Mouse (Mus musculus): ENCODE measurements around the gene Bglap3. TPM values are rescaled to one million over a fixed set of nuclear protein-coding genes. Genes with fewer than 3 reads are reported as not detected.

Gene Bglap3
- polyA plus RNA-seq, 1 experiment from 2014 or later: 0.10 TPM

- H3K27ac ChIP-seq (ENCODE audit: low read depth, low read length): no peak overlapping the region
- H3K4me1 ChIP-seq (ENCODE audit: control insufficient read depth, insufficient read depth, low read depth, low read length): peaks cover 6% of the 10 kb centered on the region
- no peaks in the 10 kb centered on the region for H3K27me3 ChIP-seq (replicated peaks; ENCODE audit: control insufficient read depth, insufficient read depth, low read length)
- H3K4me2 ChIP-seq (ENCODE audit: low read length): no peak overlapping the region
- H3K4me3 ChIP-seq (ENCODE audit: low read length): no peak overlapping the region
- no peak overlapping the region for H3K9ac ChIP-seq (ENCODE audit: low read depth, low read length)
- peaks cover 5% of the 10 kb centered on the region for H3K36me3 ChIP-seq (ENCODE audit: control insufficient read depth, insufficient read depth, low read length)
- H3K9me3 ChIP-seq (ENCODE audit: control insufficient read depth, low read length): no peaks in the 10 kb centered on the region
- no peak for ATAC-seq
- WGBS: 25% methylated on average over 2 of the region's 2 CpGs
Observed at GRCm38 (mm10) chr3:88331282-88331681, 41.3 kb downstream of the Bglap3 start.

DNA sequence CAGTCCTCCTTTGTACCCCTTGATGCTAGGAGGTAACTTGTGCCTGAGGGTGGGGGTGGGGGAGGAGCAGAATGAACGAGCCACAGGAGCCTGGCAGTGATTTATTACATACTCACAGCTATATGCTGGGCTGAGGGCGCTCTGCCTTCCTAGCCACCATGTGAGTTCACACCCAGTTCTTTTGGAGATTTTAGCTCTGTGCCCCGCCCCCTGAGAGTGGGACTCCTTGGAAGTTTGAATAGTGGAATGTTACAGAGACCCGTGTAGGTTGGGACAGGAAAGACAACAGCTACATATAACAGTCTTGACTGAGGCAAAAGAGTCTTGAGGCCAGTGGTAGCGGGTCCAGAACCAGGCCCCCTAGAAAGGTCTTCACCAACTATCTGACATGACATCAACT lies 43.6 kb downstream of the Bglap3 start:
- Histone ChIP-seq H3K4me2 (ENCODE audit: low read length) (no peak overlapping the region), H3K27ac (ENCODE audit: low read depth, low read length) (no peak overlapping the region), H3K9ac (ENCODE audit: low read depth, low read length) (no peak overlapping the region), H3K27me3 (replicated peaks; ENCODE audit: control insufficient read depth, insufficient read depth, low read length) (no peaks in the 10 kb centered on the region), H3K36me3 (ENCODE audit: control insufficient read depth, insufficient read depth, low read length) (peaks cover 5% of the 10 kb centered on the region), H3K4me3 (ENCODE audit: low read length) (no peak overlapping the region), H3K9me3 (ENCODE audit: control insufficient read depth, low read length) (no peaks in the 10 kb centered on the region), H3K4me1 (ENCODE audit: control insufficient read depth, insufficient read depth, low read depth, low read length) (peaks cover 12% of the 10 kb centered on the region)
- WGBS: 75% methylated on average over 5 of the region's 5 CpGs
- no peak for ATAC-seq

DNA sequence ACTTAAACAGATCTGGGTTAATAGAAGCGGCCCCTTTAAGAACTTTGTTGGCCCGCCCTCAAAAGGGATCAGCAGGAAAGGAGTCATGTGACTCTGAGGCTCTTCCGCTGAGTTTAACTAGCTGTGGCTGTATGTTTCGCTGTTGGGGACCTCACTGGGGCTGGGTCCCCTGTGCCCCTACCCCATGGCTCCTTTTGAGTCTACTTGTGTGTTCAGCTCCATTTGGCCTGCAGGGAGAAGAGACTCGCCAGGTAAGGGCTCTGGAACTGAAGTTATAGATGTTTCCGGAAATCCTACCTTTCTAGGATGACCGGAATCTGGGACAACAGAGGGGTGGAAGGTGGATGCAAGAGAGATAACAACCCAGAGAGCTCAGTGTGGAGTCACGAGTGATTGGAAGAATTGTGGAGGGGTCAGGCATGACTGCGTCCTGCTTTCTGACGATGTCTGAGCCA lies 47.6 kb downstream of the Bglap3 start, which contains the start of gene Glmp:
Gene Glmp (plus strand): TSS at position 73 of the 455 bp plus-strand sequence.
- H3K36me3 ChIP-seq (ENCODE audit: control insufficient read depth, insufficient read depth, low read length): peaks cover 31% of the 10 kb centered on the region
- H3K27ac ChIP-seq (ENCODE audit: low read depth, low read length): peak within 1 kb of the TSS; percentile 48; the same call in 1 of the 2 replicates
- 2% methylated on average over 10 of the region's 10 CpGs for WGBS
- H3K4me1 ChIP-seq (ENCODE audit: control insufficient read depth, insufficient read depth, low read depth, low read length): peaks cover 12% of the 10 kb centered on the region
- peak within 1 kb of the TSS; percentile 85 for H3K4me3 ChIP-seq (ENCODE audit: low read length)
- H3K4me2 ChIP-seq (ENCODE audit: low read length): peak within 1 kb of the TSS; percentile 83
- H3K9ac ChIP-seq (ENCODE audit: low read depth, low read length): peak within 1 kb of the TSS; percentile 83
- no peaks in the 10 kb centered on the region for H3K27me3 ChIP-seq (replicated peaks; ENCODE audit: control insufficient read depth, insufficient read depth, low read length)
- ATAC-seq: peak; percentile 82
- no peaks in the 10 kb centered on the region for H3K9me3 ChIP-seq (ENCODE audit: control insufficient read depth, low read length)

Other genes starting within 250 kb of the Bglap3 start
- gene Mef2d, start 230.4 kb downstream of the Bglap3 start, polyA plus RNA-seq (2015; fragmentation: Nextera tagmentation; extraction: Ambion mirVana): 16.4 and 24.1 TPM in 2 replicates
- 0.52 and 0.99 TPM in 2 replicates for gene Rhbg, start 118.0 kb downstream of the Bglap3 start, polyA plus RNA-seq (2015; fragmentation: Nextera tagmentation; extraction: Ambion mirVana)
- not detected in 2 replicates for gene Gm38392, start 85.5 kb downstream of the Bglap3 start, polyA plus RNA-seq (2015; fragmentation: Nextera tagmentation; extraction: Ambion mirVana)
- 6.8 and 10.2 TPM in 2 replicates for gene Tsacc, start 75.7 kb downstream of the Bglap3 start, polyA plus RNA-seq (2015; fragmentation: Nextera tagmentation; extraction: Ambion mirVana)
- 444 and 454 TPM in 2 replicates for gene Cct3, start 75.6 kb downstream of the Bglap3 start, polyA plus RNA-seq (2015; fragmentation: Nextera tagmentation; extraction: Ambion mirVana)
- 127 and 136 TPM in 2 replicates for gene Glmp, start 47.7 kb downstream of the Bglap3 start, polyA plus RNA-seq (2015; fragmentation: Nextera tagmentation; extraction: Ambion mirVana)
- gene Tmem79, start 36.6 kb downstream of the Bglap3 start, polyA plus RNA-seq (2015; fragmentation: Nextera tagmentation; extraction: Ambion mirVana): 1.3 TPM in 2 replicates
- 49.7 and 61.5 TPM in 2 replicates for gene Smg5, start 36.5 kb downstream of the Bglap3 start, polyA plus RNA-seq (2015; fragmentation: Nextera tagmentation; extraction: Ambion mirVana)
- 2.9 and 3.1 TPM in 2 replicates for gene Paqr6, start 8.2 kb downstream of the Bglap3 start, polyA plus RNA-seq (2015; fragmentation: Nextera tagmentation; extraction: Ambion mirVana)
- not detected in 2 replicates for gene Bglap2, start 6.0 kb upstream of the Bglap3 start, polyA plus RNA-seq (2015; fragmentation: Nextera tagmentation; extraction: Ambion mirVana)
- not detected in 2 replicates for gene Bglap, start 11.7 kb upstream of the Bglap3 start, polyA plus RNA-seq (2015; fragmentation: Nextera tagmentation; extraction: Ambion mirVana)
- 30.6 and 34.4 TPM in 2 replicates for gene Pmf1, start 37.6 kb upstream of the Bglap3 start, polyA plus RNA-seq (2015; fragmentation: Nextera tagmentation; extraction: Ambion mirVana)
- 40.3 and 42.3 TPM in 2 replicates for gene Slc25a44, start 52.4 kb upstream of the Bglap3 start, polyA plus RNA-seq (2015; fragmentation: Nextera tagmentation; extraction: Ambion mirVana)
- 32.3 and 32.8 TPM in 2 replicates for gene Sema4a, start 88.4 kb upstream of the Bglap3 start, polyA plus RNA-seq (2015; fragmentation: Nextera tagmentation; extraction: Ambion mirVana)
- 62.3 and 70.4 TPM in 2 replicates for gene Lmna, start 137.2 kb upstream of the Bglap3 start, polyA plus RNA-seq (2015; fragmentation: Nextera tagmentation; extraction: Ambion mirVana)
- gene Mex3a, start 159.7 kb upstream of the Bglap3 start, polyA plus RNA-seq (2015; fragmentation: Nextera tagmentation; extraction: Ambion mirVana): 20.4 and 22.1 TPM in 2 replicates
- gene Rab25, start 175.6 kb upstream of the Bglap3 start, polyA plus RNA-seq (2015; fragmentation: Nextera tagmentation; extraction: Ambion mirVana): 0.15 TPM in 1 of 2 replicates, not detected in the other
- 184 and 218 TPM in 2 replicates for gene Lamtor2, start 180.3 kb upstream of the Bglap3 start, polyA plus RNA-seq (2015; fragmentation: Nextera tagmentation; extraction: Ambion mirVana)
- 40.1 and 44.4 TPM in 2 replicates for gene Ubqln4, start 181.0 kb upstream of the Bglap3 start, polyA plus RNA-seq (2015; fragmentation: Nextera tagmentation; extraction: Ambion mirVana)
- gene Ssr2, start 203.1 kb upstream of the Bglap3 start, polyA plus RNA-seq (2015; fragmentation: Nextera tagmentation; extraction: Ambion mirVana): 133 and 167 TPM in 2 replicates
- 79.0 and 104 TPM in 2 replicates for gene Arhgef2, start 233.2 kb upstream of the Bglap3 start, polyA plus RNA-seq (2015; fragmentation: Nextera tagmentation; extraction: Ambion mirVana)

All from hindbrain, embryonic 16.5 days (tissue).